Mouse (Mus musculus) limb, embryonic 10.5 days (tissue): Measurements from ENCODE around the gene Mau2. TPM values are rescaled to one million over a fixed set of nuclear protein-coding genes. Genes with fewer than 3 reads are reported as not detected.
"Not testable (repeated sequence)": the region's sequence is repeated elsewhere in the genome, so short reads cannot be mapped to it uniquely, and the experiment has no call there.

Source experiments
- DNase-seq: peaks from one replicate; pipeline ENCODE4 v3.0.0-alpha.2; 2017; ENCODE audit warnings: low spot score
- H3K27ac ChIP-seq: fragments of 300-500 bp; sonication (generic); 2 replicates; pipeline ENCODE4 v1.5.1; 2016; ENCODE audit warnings: mild to moderate bottlenecking
- H3K27me3 ChIP-seq: fragments of 300-500 bp; sonication (generic); 2 replicates; pipeline ENCODE4 v1.6.1; 2016; ENCODE audit warnings: low read depth, mild to moderate bottlenecking; ENCODE audit not compliant: poor library complexity, severe bottlenecking
- H3K36me3 ChIP-seq: fragments of 300-500 bp; sonication (generic); 2 replicates; pipeline ENCODE4 v1.6.1; 2016; ENCODE audit warnings: mild to moderate bottlenecking, moderate library complexity
- H3K4me1 ChIP-seq: fragments of 300-500 bp; sonication (generic); 2 replicates; pipeline ENCODE4 v1.6.1; 2016
- H3K4me3 ChIP-seq: fragments of 300-500 bp; sonication (generic); 2 replicates; pipeline ENCODE4 v1.5.1; 2016; ENCODE audit warnings: mild to moderate bottlenecking, moderate library complexity
- H3K9me3 ChIP-seq: fragments of 300-500 bp; sonication (generic); replicated peaks from 2 replicates; pipeline ENCODE4 v1.6.1; 2016; ENCODE audit warnings: mild to moderate bottlenecking
- whole genome bisulfite sequencing: fragments of 180-500 bp; shearing (Covaris S2); methylation state at CpG from one replicate; pipeline ENCODE4 v1.1.7; 2016; 5-methylcytosine and 5-hydroxymethylcytosine counted together
- polyA plus RNA-seq: library from polyadenylated mRNA; unstranded; fragments of >200 nt; fragmentation: Nextera tagmentation; extraction: Ambion mirVana; gene quantifications from 2 replicates; pipeline ENCODE4 v1.2.1, GENCODE M21; 2016

Mau2 gene
- polyA plus RNA-seq, 1 experiment from 2014 or later: 66.7 TPM

- Histone ChIP-seq H3K27ac (no peak overlapping the region), H3K9me3 (no peaks in the 10 kb centered on the region), H3K4me1 (peaks cover 13% of the 10 kb centered on the region), H3K36me3 (peaks cover 54% of the 10 kb centered on the region), H3K27me3 (no peaks in the 10 kb centered on the region), H3K4me3 (no peak overlapping the region)
- no peak for DNase-seq
- 79% methylated on average over 2 of the region's 2 CpGs for WGBS
These were observed 29.4 kb upstream of the Mau2 start for GRCm38 (mm10) chr8:70071836-70072440.

DNA sequence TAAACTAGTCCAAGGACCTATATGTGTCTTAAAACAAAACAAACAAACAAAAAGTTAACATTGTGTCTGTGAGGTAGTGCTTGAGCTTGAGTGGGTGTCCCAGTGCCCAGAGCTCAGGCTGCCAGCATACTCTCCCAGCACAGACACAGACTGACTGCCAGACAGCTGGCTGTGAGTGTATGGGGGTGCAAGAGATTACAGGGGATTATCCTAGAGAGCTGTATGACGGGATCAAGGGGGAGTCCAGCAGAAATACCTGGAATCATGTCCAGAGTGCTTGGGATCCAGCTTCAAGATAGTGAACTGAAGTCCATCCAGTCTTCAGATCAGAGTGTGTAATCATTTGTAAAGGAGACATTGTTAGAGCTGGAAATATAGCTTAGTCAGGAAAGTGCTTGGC, 15.2 kb upstream of the Mau2 start:
- no peaks in the 10 kb centered on the region for H3K27me3 ChIP-seq
- H3K4me1 ChIP-seq: no peaks in the 10 kb centered on the region
- 89% methylated on average over 1 of the region's 1 CpGs for WGBS
- peaks cover 99% of the 10 kb centered on the region for H3K36me3 ChIP-seq
- DNase-seq: no peak
- no peak overlapping the region for H3K4me3 ChIP-seq
- no peak overlapping the region for H3K27ac ChIP-seq
- H3K9me3 ChIP-seq: no peaks in the 10 kb centered on the region

DNA sequence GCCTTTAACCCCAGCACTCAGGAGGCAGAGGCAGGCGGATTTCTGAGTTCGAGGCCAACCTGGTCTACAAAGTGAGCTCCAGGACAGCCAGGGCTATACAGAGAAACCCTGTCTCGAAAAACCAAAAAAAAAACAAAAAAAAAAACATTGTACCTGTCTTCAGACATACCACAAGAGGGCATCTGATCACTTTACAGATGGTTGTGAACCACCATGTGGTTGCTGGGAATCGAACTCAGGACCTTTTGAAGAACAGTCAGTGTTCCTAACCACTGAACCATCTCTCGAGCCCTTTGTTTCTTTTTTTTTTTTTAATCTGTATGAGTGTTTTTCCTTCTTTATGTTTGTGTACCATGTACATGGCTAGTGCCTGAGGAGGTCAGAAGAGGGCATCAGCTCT, 7.9 kb upstream of the Mau2 start:
- H3K9me3 ChIP-seq, DNase-seq, H3K27me3 ChIP-seq, H3K4me3 ChIP-seq, H3K4me1 ChIP-seq, H3K27ac ChIP-seq: not testable (repeated sequence)
- peaks cover 79% of the 10 kb centered on the region for H3K36me3 ChIP-seq
- WGBS: 94% methylated on average over 5 of the region's 5 CpGs

DNA sequence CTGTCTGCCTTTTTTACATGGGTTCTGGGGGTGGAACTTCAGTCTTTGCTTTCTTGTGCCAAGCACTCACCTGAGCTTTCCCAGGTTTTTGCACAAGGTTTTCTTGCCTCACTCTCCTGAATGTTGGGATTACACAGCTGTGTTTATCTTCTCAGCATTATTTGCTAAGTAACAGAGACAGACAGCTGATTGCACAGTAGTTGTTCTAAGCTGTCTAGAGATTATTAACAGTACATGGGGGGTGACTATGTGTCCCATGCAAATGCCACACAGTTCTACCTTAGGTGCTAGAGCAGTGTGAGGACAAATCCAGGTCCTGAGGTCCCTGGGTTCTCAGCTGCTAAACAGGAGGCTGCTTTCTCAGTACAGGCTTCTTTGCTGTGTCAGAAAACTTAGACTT, 7.1 kb upstream of the Mau2 start:
- Histone ChIP-seq H3K27ac (no peak overlapping the region), H3K36me3 (peaks cover 72% of the 10 kb centered on the region), H3K4me1 (peaks cover 5% of the 10 kb centered on the region; the same call in 1 of the 2 replicates), H3K4me3 (no peak overlapping the region), H3K9me3 (no peaks in the 10 kb centered on the region), H3K27me3 (no peaks in the 10 kb centered on the region)
- DNase-seq: no peak

DNA sequence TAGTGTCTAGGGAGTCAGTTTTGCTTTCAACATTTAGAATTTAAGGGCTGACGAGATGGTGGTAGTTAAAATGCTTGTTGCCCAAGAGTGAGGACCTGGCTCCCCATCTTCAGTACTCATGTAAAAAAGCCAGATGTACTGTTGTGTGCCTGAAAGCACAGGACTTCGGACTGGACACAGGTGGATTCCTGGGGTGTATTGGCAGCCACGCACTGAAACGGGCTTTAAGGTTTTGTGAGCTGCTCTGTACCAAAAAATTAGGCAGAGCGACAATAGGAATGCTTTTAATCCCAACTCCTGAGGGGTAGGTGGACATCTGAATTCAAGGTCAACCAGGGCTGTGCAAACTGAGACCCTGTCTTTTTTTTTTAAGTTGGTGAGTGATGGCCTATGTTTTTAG, 1.5 kb upstream of the Mau2 start:
- 88% methylated on average over 5 of the region's 5 CpGs for WGBS
- Histone ChIP-seq H3K9me3 (no peaks in the 10 kb centered on the region), H3K4me3 (peak overlapping the region; percentile 98)

GRCm38 (mm10) chr8:70041885-70042546, 518 bp downstream of the Mau2 start:
- Histone ChIP-seq H3K27ac (peak overlapping the region; percentile 92), H3K27me3 (no peaks in the 10 kb centered on the region), H3K4me1 (peaks cover 26% of the 10 kb centered on the region), H3K36me3 (peaks cover 28% of the 10 kb centered on the region), H3K9me3 (no peaks in the 10 kb centered on the region), H3K4me3 (peak overlapping the region; percentile 98)
- DNase-seq: no peak
- WGBS: 1% methylated on average over 47 of the region's 47 CpGs

More for the DNA sequence above, 1.5 kb upstream of the Mau2 start:
- Histone ChIP-seq H3K4me1 (peaks cover 31% of the 10 kb centered on the region), H3K36me3 (peaks cover 25% of the 10 kb centered on the region), H3K27ac (no peak overlapping the region), H3K27me3 (no peaks in the 10 kb centered on the region)
- DNase-seq: no peak

- Histone ChIP-seq H3K27me3 (no peaks in the 10 kb centered on the region), H3K4me3 (no peak overlapping the region), H3K36me3 (peaks cover 52% of the 10 kb centered on the region), H3K9me3 (no peaks in the 10 kb centered on the region), H3K4me1 (peaks cover 14% of the 10 kb centered on the region), H3K27ac (no peak overlapping the region)
- 90% methylated on average over 1 of the region's 1 CpGs for WGBS
- no peak for DNase-seq
These were observed 4.5 kb downstream of the Mau2 start for GRCm38 (mm10) chr8:70037994-70038393.

- Histone ChIP-seq H3K27ac (no peak overlapping the region), H3K4me3 (no peak overlapping the region), H3K27me3 (no peaks in the 10 kb centered on the region), H3K4me1 (no peaks in the 10 kb centered on the region), H3K9me3 (no peaks in the 10 kb centered on the region), H3K36me3 (peaks cover 85% of the 10 kb centered on the region)
- 94% methylated on average over 1 of the region's 1 CpGs for WGBS
- no peak for DNase-seq
These were observed 12.3 kb downstream of the Mau2 start for GRCm38 (mm10) chr8:70030255-70030654.

GRCm38 (mm10) chr8:70026151-70026550, 16.4 kb downstream of the Mau2 start:
- H3K36me3 ChIP-seq: peaks cover 100% of the 10 kb centered on the region
- no peak overlapping the region for H3K27ac ChIP-seq
- 90% methylated on average over 2 of the region's 2 CpGs for WGBS

DNA sequence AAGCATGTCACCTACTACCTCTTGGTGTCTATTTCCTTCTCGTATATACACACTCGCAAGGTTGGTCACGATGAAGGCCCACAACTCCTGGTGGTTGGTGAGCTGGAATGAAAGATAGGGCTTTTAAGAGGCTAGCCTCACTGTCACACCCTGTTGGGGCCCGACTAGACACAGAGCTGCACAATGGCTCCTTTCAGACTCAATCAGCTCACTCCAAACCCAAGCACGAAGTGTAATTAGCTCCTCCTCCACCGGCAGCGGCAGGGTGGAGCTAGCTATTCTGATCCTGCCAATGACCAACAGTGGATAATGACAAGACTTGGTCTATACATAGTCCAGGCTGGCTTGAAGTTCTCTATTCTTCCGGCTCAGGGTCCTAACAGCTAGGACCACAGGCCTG, 18.9 kb downstream of the Mau2 start:
- no peak for DNase-seq
- H3K36me3 ChIP-seq: peaks cover 100% of the 10 kb centered on the region
- H3K27ac ChIP-seq: no peak overlapping the region
- WGBS: 90% methylated on average over 8 of the region's 8 CpGs
- H3K4me1 ChIP-seq: no peaks in the 10 kb centered on the region
- H3K4me3 ChIP-seq: no peak overlapping the region
- H3K9me3 ChIP-seq: no peaks in the 10 kb centered on the region
- H3K27me3 ChIP-seq: no peaks in the 10 kb centered on the region

More at GRCm38 (mm10) chr8:70026151-70026550, 16.4 kb downstream of the Mau2 start:
- no peaks in the 10 kb centered on the region for H3K27me3 ChIP-seq
- H3K9me3 ChIP-seq: no peaks in the 10 kb centered on the region
- no peaks in the 10 kb centered on the region for H3K4me1 ChIP-seq
- no peak overlapping the region for H3K4me3 ChIP-seq
- no peak for DNase-seq

DNA sequence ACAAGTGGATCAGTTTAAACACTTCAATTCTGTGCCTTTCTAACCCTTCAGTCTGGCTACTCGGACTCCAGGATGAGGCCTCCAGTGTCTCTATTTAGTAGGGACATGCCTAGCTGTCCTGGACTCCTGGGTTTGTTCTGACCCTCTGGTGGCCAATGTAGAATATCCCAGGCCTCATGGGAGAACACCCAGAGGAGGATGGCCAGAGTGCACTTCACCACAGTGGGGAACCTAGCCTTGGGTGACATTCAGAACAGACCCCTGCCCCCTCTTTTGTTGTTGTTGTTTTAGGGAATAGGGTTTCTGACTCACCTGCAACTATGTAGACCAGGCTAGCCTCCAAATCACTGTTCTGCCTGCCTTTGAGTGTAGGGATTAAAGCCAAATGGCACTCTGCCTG, 27.5 kb downstream of the Mau2 start:
- H3K4me3 ChIP-seq: no peak overlapping the region
- peaks cover 41% of the 10 kb centered on the region for H3K36me3 ChIP-seq
- no peak overlapping the region for H3K27ac ChIP-seq
- WGBS: 85% methylated on average over 1 of the region's 1 CpGs
- no peak for DNase-seq
- no peaks in the 10 kb centered on the region for H3K9me3 ChIP-seq
- H3K27me3 ChIP-seq: no peaks in the 10 kb centered on the region
- no peaks in the 10 kb centered on the region for H3K4me1 ChIP-seq

GRCm38 (mm10) chr8:70012763-70013162, 29.8 kb downstream of the Mau2 start:
- Histone ChIP-seq H3K36me3 (peaks cover 19% of the 10 kb centered on the region), H3K4me1 (no peaks in the 10 kb centered on the region), H3K4me3 (no peak overlapping the region), H3K27ac (no peak overlapping the region), H3K27me3 (no peaks in the 10 kb centered on the region), H3K9me3 (no peaks in the 10 kb centered on the region)
- no peak for DNase-seq
- WGBS: 91% methylated on average over 1 of the region's 1 CpGs

DNA sequence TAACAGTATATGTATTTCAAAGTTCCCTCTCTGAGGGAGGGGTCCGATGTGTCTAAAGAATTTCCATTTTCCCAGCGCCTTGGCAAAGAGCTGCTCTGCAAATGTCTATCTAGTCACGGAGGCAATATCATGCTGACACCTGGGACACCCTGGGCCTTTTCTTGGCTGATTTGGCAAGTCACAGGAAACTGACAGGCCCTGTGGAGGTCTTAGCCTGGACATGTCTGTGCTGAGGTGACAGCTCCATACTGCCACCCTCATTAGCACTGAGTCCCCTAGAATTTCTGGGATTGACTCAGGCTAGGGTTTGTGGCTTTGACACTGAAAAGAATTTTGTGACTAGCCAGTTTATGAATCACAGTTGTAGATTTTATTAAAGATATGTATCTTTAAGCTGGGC, 30.2 kb downstream of the Mau2 start:
- Histone ChIP-seq H3K36me3 (peaks cover 15% of the 10 kb centered on the region), H3K4me3 (no peak overlapping the region), H3K27me3 (no peaks in the 10 kb centered on the region), H3K4me1 (no peaks in the 10 kb centered on the region), H3K27ac (no peak overlapping the region), H3K9me3 (no peaks in the 10 kb centered on the region)
- 87% methylated on average over 3 of the region's 3 CpGs for WGBS
- no peak for DNase-seq

GRCm38 (mm10) chr8:70010796-70011195, 31.7 kb downstream of the Mau2 start:
- not testable (repeated sequence) for H3K27ac ChIP-seq, H3K9me3 ChIP-seq, H3K4me3 ChIP-seq, H3K4me1 ChIP-seq, DNase-seq, H3K36me3 ChIP-seq, H3K27me3 ChIP-seq
- 89% methylated on average over 14 of the region's 14 CpGs for WGBS
